8 mouse cellular contexts compared by ENCODE assay signal in the genomic region with DNA sequence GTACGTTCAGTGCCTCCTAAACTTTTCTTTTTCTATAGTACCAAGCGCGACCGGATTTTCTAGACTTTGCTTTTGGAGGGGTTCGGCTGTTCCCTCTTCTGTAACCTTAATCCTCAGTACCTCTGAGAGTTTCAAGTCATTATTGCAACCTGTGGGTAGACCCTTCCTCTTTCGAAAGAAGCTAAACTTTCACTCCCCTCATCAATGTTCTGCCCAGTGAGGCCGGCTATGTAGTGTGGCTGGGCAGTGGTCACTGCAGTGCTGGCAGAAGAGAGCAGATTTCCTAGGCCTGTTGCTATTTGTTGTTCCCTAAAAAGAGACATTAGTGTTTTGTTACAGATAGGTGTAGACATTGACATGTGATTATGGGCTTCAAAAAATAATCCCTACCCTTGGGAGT. TPM values are rescaled to one million over a fixed set of nuclear protein-coding genes. Genes with fewer than 3 reads are reported as not detected.
A peak's percentile ranks its signal among the peaks of the same experiment; 100 is the strongest.
DNase-seq lines count a peak whose midpoint lies in the region; ATAC-seq and TF ChIP-seq lines count a peak whose summit lies in the region.

No protein-coding gene starts in this region.

- 0 out of 2 replicates have a peak, but pooled peaks cover 3% of the 10 kb centered on the region for H3K27me3 ChIP-seq in heart, embryonic 13.5 days (replicated peaks)
- no peaks in the 10 kb centered on the region for H3K27me3 ChIP-seq in E14TG2a.4 (ENCODE audit: insufficient read depth, low read length)
- no peaks in the 10 kb centered on the region for H3K27me3 ChIP-seq in forebrain, embryonic 15.5 days
- no peaks in the 10 kb centered on the region for H3K27me3 ChIP-seq in liver, postnatal 0 days (ENCODE audit: insufficient read depth, low read length)

- no peak for TF ChIP-seq EP300 in liver, postnatal 0 days (IDR thresholded peaks at IDR 0.05; ENCODE audit: low read depth)

- no peak for ATAC-seq in heart, embryonic 13.5 days (ENCODE audit: extremely low read depth, insufficient number of reproducible peaks, low FRiP score, low TSS enrichment)
- no peak for ATAC-seq in forebrain, embryonic 15.5 days (replicated peaks)
- no peak for ATAC-seq in liver, postnatal 0 days

- intact Hi-C loops in heart, postnatal 36 days (cut with DNase I), result no loop called here

- H3K9ac ChIP-seq in heart, embryonic 13.5 days, result peak overlapping the region; percentile 84
- no peak overlapping the region for H3K9ac ChIP-seq in forebrain, embryonic 15.5 days (replicated peaks)
- peak overlapping the region; percentile 68; the same call in 1 of the 2 replicates for H3K9ac ChIP-seq in liver, postnatal 0 days (replicated peaks)

- WGBS in heart, embryonic 13.5 days, result 58% methylated on average over 7 of the region's 7 CpGs
- WGBS in forebrain, embryonic 15.5 days, result 58% methylated on average over 7 of the region's 7 CpGs
- WGBS in liver, postnatal 0 days (ENCODE audit: insufficient replicate concordance), result 52% methylated on average over 7 of the region's 7 CpGs

- no peaks in the 10 kb centered on the region for H3K9me3 ChIP-seq in heart, embryonic 13.5 days
- H3K9me3 ChIP-seq in E14TG2a.4 (ENCODE audit: low read length), result no peaks in the 10 kb centered on the region
- no peaks in the 10 kb centered on the region for H3K9me3 ChIP-seq in forebrain, embryonic 15.5 days
- no peaks in the 10 kb centered on the region for H3K9me3 ChIP-seq in liver, postnatal 0 days (ENCODE audit: low read length)

- no peaks in the 10 kb centered on the region for H3K36me3 ChIP-seq in heart, embryonic 13.5 days
- H3K36me3 ChIP-seq in E14TG2a.4 (ENCODE audit: insufficient read depth, low read length), result no peaks in the 10 kb centered on the region
- no peaks in the 10 kb centered on the region for H3K36me3 ChIP-seq in forebrain, embryonic 15.5 days
- no peaks in the 10 kb centered on the region for H3K36me3 ChIP-seq in liver, postnatal 0 days (replicated peaks; ENCODE audit: insufficient read depth, low read length)

- no peak for DNase-seq in heart, postnatal 36 days
- DNase-seq in liver, postnatal 0 days, result no peak
- no peak for DNase-seq in ovary, postnatal 36 days (ENCODE audit: low spot score)
- no peak for DNase-seq in layer of hippocampus, postnatal 25 days (ENCODE audit: extremely low spot score in 1 of 2, low spot score in 1 of 2)
- no peak for DNase-seq in layer of hippocampus, adult 11-12 months (ENCODE audit: low spot score)

- H3K4me2 ChIP-seq in heart, embryonic 13.5 days, result peak overlapping the region; percentile 92
- H3K4me2 ChIP-seq in forebrain, embryonic 15.5 days (replicated peaks), result peak overlapping the region; percentile 93
- H3K4me2 ChIP-seq in liver, postnatal 0 days (ENCODE audit: low read depth, low read length), result peak overlapping the region; percentile 79

- peak overlapping the region; percentile 84 for H3K4me3 ChIP-seq in heart, embryonic 13.5 days
- peak overlapping the region; percentile 82 for H3K4me3 ChIP-seq in E14TG2a.4 (replicated peaks; ENCODE audit: low read length)
- H3K4me3 ChIP-seq in forebrain, embryonic 15.5 days, result peak overlapping the region; percentile 79
- H3K4me3 ChIP-seq in liver, postnatal 0 days (ENCODE audit: low read depth, low read length), result peak overlapping the region; percentile 69

- 0 out of 2 replicates have a peak, but pooled peaks cover 8% of the 10 kb centered on the region for H3K4me1 ChIP-seq in heart, embryonic 13.5 days
- peaks cover 15% of the 10 kb centered on the region for H3K4me1 ChIP-seq in E14TG2a.4 (replicated peaks; ENCODE audit: low read depth, low read length)
- H3K4me1 ChIP-seq in forebrain, embryonic 15.5 days, result peaks cover 9% of the 10 kb centered on the region; the same call in 1 of the 2 replicates
- no peaks in the 10 kb centered on the region for H3K4me1 ChIP-seq in liver, postnatal 0 days (ENCODE audit: insufficient read depth)

- no peak overlapping the region for H3K27ac ChIP-seq in heart, embryonic 13.5 days (replicated peaks)
- H3K27ac ChIP-seq in forebrain, embryonic 15.5 days (replicated peaks), result no peak overlapping the region
- H3K27ac ChIP-seq in liver, postnatal 0 days (ENCODE audit: low read depth), result peak overlapping the region; percentile 83; the same call in 1 of the 2 replicates

- TF ChIP-seq CTCF in E14TG2a.4 (conservative IDR thresholded peaks at IDR 0.05; ENCODE audit: low read length), result no peak
- TF ChIP-seq CTCF in liver, postnatal 0 days (IDR thresholded peaks at IDR 0.05; ENCODE audit: low read depth), result no peak

RNA-seq across cellular contexts. Expression of a gene that starts 0.8 kb away (rescaled TPM):
- 13.1 and 13.5 TPM in 2 replicates for polyA plus RNA-seq in heart, embryonic 13.5 days (2015; fragmentation: Nextera tagmentation; extraction: Ambion mirVana)
- total RNA-seq in heart, postnatal 36 days (2021), result 10 to 100 TPM; 26.4 to 29.9 TPM
- polyA plus RNA-seq in forebrain, embryonic 15.5 days (2015; fragmentation: Nextera tagmentation; extraction: Ambion mirVana), result 9.4 and 10.2 TPM in 2 replicates
- polyA plus RNA-seq in liver, postnatal 0 days (2015; fragmentation: Nextera tagmentation; extraction: Ambion mirVana), result 5.1 and 5.2 TPM in 2 replicates
- 10 to 100 TPM in 1 of 2 experiments, 1 to 10 TPM in 1; 8.3 to 12.0 TPM for total RNA-seq in layer of hippocampus, postnatal 25 days (2021)

RNA-seq across cellular contexts. Expression of a gene that starts 18.8 kb away (rescaled TPM):
- 1.4 and 1.7 TPM in 2 replicates for polyA plus RNA-seq in heart, embryonic 13.5 days (2015; fragmentation: Nextera tagmentation; extraction: Ambion mirVana)
- total RNA-seq in heart, postnatal 36 days (2021), result 1 to 10 TPM; 6.1 to 8.6 TPM
- 0.77 and 1.1 TPM in 2 replicates for polyA plus RNA-seq in forebrain, embryonic 15.5 days (2015; fragmentation: Nextera tagmentation; extraction: Ambion mirVana)
- polyA plus RNA-seq in liver, postnatal 0 days (2015; fragmentation: Nextera tagmentation; extraction: Ambion mirVana), result 5.9 and 6.2 TPM in 2 replicates
- 1 to 10 TPM; 1.2 to 2.1 TPM for total RNA-seq in layer of hippocampus, postnatal 25 days (2021)
